Mouse (Mus musculus) megakaryocyte, embryonic 14.5 days (primary cell): Measurements from ENCODE around the gene Slc7a14. TPM values are rescaled to one million over a fixed set of nuclear protein-coding genes. Genes with fewer than 3 reads are reported as not detected.
"Not testable (repeated sequence)": the region's sequence is repeated elsewhere in the genome, so short reads cannot be mapped to it uniquely, and the experiment has no call there.

ENCODE experiments used
- H3K27me3 ChIP-seq: replicated peaks from 2 replicates; pipeline ENCODE3; 2012; ENCODE audit warnings: inconsistent platforms
- H3K36me3 ChIP-seq: replicated peaks from 2 replicates; pipeline ENCODE3; 2012; ENCODE audit warnings: low read length, inconsistent platforms, mixed read lengths
- H3K4me1 ChIP-seq: 2 replicates; pipeline ENCODE4 v1.6.1; 2012; ENCODE audit warnings: inconsistent platforms
- H3K4me3 ChIP-seq: replicated peaks from 2 replicates; pipeline ENCODE3; 2012; ENCODE audit warnings: moderate library complexity, mild to moderate bottlenecking, inconsistent platforms
- H3K9me3 ChIP-seq: 2 replicates; pipeline ENCODE4 v1.6.1; 2012; ENCODE audit warnings: inconsistent platforms
- FLI1 ChIP-seq: IDR thresholded peaks from 2 replicates; pipeline ENCODE4 v1.6.1; 2012; ENCODE audit warnings: low read length, inconsistent platforms, mixed read lengths
- GATA1 ChIP-seq: IDR thresholded peaks from 3 replicates; pipeline ENCODE4 v1.6.1; 2012; ENCODE audit warnings: mixed read lengths, low read length, inconsistent platforms, borderline replicate concordance
- polyA plus RNA-seq: library from polyadenylated mRNA; stranded (reverse); fragments of >175 nt; gene quantifications from 2 replicates; pipeline ENCODE4 v1.2.3, GENCODE M21; 2012; ENCODE audit warnings: low replicate concordance; ENCODE audit not compliant: insufficient read depth

Gene Slc7a14
- polyA plus RNA-seq, 1 experiment = not detected

- peaks cover 18% of the 10 kb centered on the region for H3K27me3 ChIP-seq
- no peak overlapping the region for H3K4me3 ChIP-seq
- H3K36me3 ChIP-seq = no peaks in the 10 kb centered on the region
- peaks cover 14% of the 10 kb centered on the region for H3K9me3 ChIP-seq
- H3K4me1 ChIP-seq = no peaks in the 10 kb centered on the region
- no peak for TF ChIP-seq FLI1
- TF ChIP-seq GATA1 = no peak
Measured at GRCm38 (mm10) chr3:31307936-31308335, 2.2 kb downstream of the Slc7a14 start.

GRCm38 (mm10) chr3:31291673-31292602, 18.2 kb downstream of the Slc7a14 start:
- H3K36me3 ChIP-seq = no peaks in the 10 kb centered on the region
- no peak overlapping the region for H3K4me3 ChIP-seq
- no peaks in the 10 kb centered on the region for H3K4me1 ChIP-seq
- TF ChIP-seq FLI1 = no peak
- no peak for TF ChIP-seq GATA1
- no peaks in the 10 kb centered on the region for H3K9me3 ChIP-seq
- no peaks in the 10 kb centered on the region for H3K27me3 ChIP-seq

- Histone ChIP-seq H3K4me1 (no peaks in the 10 kb centered on the region), H3K9me3 (no peaks in the 10 kb centered on the region), H3K27me3 (no peaks in the 10 kb centered on the region), H3K4me3 (no peak overlapping the region), H3K36me3 (no peaks in the 10 kb centered on the region)
- no peak for TF ChIP-seq GATA1
- TF ChIP-seq FLI1 = no peak
Measured at GRCm38 (mm10) chr3:31287421-31287948, 22.7 kb downstream of the Slc7a14 start.

- Histone ChIP-seq H3K36me3 (no peaks in the 10 kb centered on the region), H3K27me3 (no peaks in the 10 kb centered on the region), H3K9me3 (no peaks in the 10 kb centered on the region), H3K4me1 (no peaks in the 10 kb centered on the region), H3K4me3 (no peak overlapping the region)
- no peak for TF ChIP-seq GATA1
- no peak for TF ChIP-seq FLI1
Measured at GRCm38 (mm10) chr3:31281116-31281515, 29.1 kb downstream of the Slc7a14 start.

- no peaks in the 10 kb centered on the region for H3K9me3 ChIP-seq
- no peak overlapping the region for H3K4me3 ChIP-seq
- no peaks in the 10 kb centered on the region for H3K27me3 ChIP-seq
- H3K4me1 ChIP-seq = no peaks in the 10 kb centered on the region; the same call in 1 of the 2 replicates
- H3K36me3 ChIP-seq = no peaks in the 10 kb centered on the region
- TF ChIP-seq FLI1 (no peak), GATA1 (no peak)
Measured at GRCm38 (mm10) chr3:31274875-31275274, 35.3 kb downstream of the Slc7a14 start.

- not testable (repeated sequence) for H3K9me3 ChIP-seq, H3K27me3 ChIP-seq, H3K36me3 ChIP-seq, H3K4me3 ChIP-seq, H3K4me1 ChIP-seq
Measured at GRCm38 (mm10) chr3:31273247-31273646, 36.9 kb downstream of the Slc7a14 start.

- no peak overlapping the region for H3K4me3 ChIP-seq
- H3K9me3 ChIP-seq = no peaks in the 10 kb centered on the region
- H3K36me3 ChIP-seq = no peaks in the 10 kb centered on the region
- no peaks in the 10 kb centered on the region for H3K27me3 ChIP-seq
- H3K4me1 ChIP-seq = no peaks in the 10 kb centered on the region; the same call in 1 of the 2 replicates
- TF ChIP-seq FLI1 (no peak), GATA1 (no peak)
Measured at GRCm38 (mm10) chr3:31272635-31273034, 37.5 kb downstream of the Slc7a14 start.

- no peaks in the 10 kb centered on the region for H3K4me1 ChIP-seq
- TF ChIP-seq FLI1 = no peak
- no peak for TF ChIP-seq GATA1
- no peak overlapping the region for H3K4me3 ChIP-seq
- no peaks in the 10 kb centered on the region for H3K9me3 ChIP-seq
- H3K27me3 ChIP-seq = no peaks in the 10 kb centered on the region
- H3K36me3 ChIP-seq = no peaks in the 10 kb centered on the region
Measured at GRCm38 (mm10) chr3:31269551-31270317, 40.4 kb downstream of the Slc7a14 start.

GRCm38 (mm10) chr3:31267921-31268320, 42.3 kb downstream of the Slc7a14 start:
- Histone ChIP-seq H3K27me3 (no peaks in the 10 kb centered on the region), H3K4me3 (no peak overlapping the region), H3K4me1 (no peaks in the 10 kb centered on the region), H3K36me3 (no peaks in the 10 kb centered on the region), H3K9me3 (no peaks in the 10 kb centered on the region)
- TF ChIP-seq FLI1 (no peak), GATA1 (no peak)

- Histone ChIP-seq H3K27me3 (no peaks in the 10 kb centered on the region), H3K4me3 (no peak overlapping the region), H3K36me3 (no peaks in the 10 kb centered on the region), H3K9me3 (no peaks in the 10 kb centered on the region), H3K4me1 (no peaks in the 10 kb centered on the region)
- TF ChIP-seq FLI1 (no peak), GATA1 (no peak)
Measured at GRCm38 (mm10) chr3:31266941-31267340, 43.2 kb downstream of the Slc7a14 start.
